Mouse (Mus musculus) Patski (cell line): Measurements from ENCODE around the gene D17Wsu92e. TPM values are rescaled to one million over a fixed set of nuclear protein-coding genes. Genes with fewer than 3 reads are reported as not detected.

Experiments used
- ATAC-seq: fragments of 100-300 bp; one replicate; pipeline ENCODE4 v1.8.0; 2021
- CTCF ChIA-PET: fragments of 350-600 bp; sonication (Branson Sonifier 250); formaldehyde crosslinking; loops from one replicate; lab custom pipeline; 2022; ENCODE audit warnings: inconsistent platforms; lab: Charles Lee
- POLR2A ChIA-PET: fragments of 350-600 bp; sonication (Branson Sonifier 250); formaldehyde crosslinking; loops from one replicate; lab custom pipeline; 2022; ENCODE audit warnings: antibody characterized with exemption, inconsistent platforms; lab: Charles Lee
- DNase-seq: peaks from one replicate; pipeline ENCODE4 v3.0.0-alpha.2; 2011; ENCODE audit warnings: low read depth, low spot score
- H3K27me3 ChIP-seq: fragments of 371-371 bp; one replicate; pipeline ENCODE4 v1.5.1; 2021
- CTCF ChIP-seq: fragments of 100-300 bp; IDR thresholded peaks from one replicate; pipeline ENCODE4 v1.5.1; 2021
- in situ Hi-C: fragments of 300-500 bp; cut with MboI; formaldehyde crosslinking; loops from 3 replicates; pipeline ENCODE4 v1.11.1; 2018; ENCODE audit warnings: low pct_unique_long_range_greater_than_20kb, mixed read lengths
- polyA plus RNA-seq: library from polyadenylated mRNA; unstranded; gene quantifications from one replicate; pipeline ENCODE4 v1.2.3, GENCODE M21; 2021

The D17Wsu92e gene
- polyA plus RNA-seq, 1 experiment from 2014 or later = 105 TPM

GRCm38 (mm10) chr17:27725412-27725811, 95.0 kb downstream of the D17Wsu92e start:
- ATAC-seq = no peak
- ChIA-PET CTCF (interaction anchor here (1.9 kb wide), 1 partner anchor 23 kb away, joined by 6 read pairs; no protein-coding TSS in a partner anchor), POLR2A (interaction anchor here (0.5 kb wide), 1 partner anchor 20 kb away, joined by 3 read pairs; no protein-coding TSS in a partner anchor)
- in situ Hi-C loops = no loop called here
- peaks cover 31% of the 10 kb centered on the region for H3K27me3 ChIP-seq
- DNase-seq = no peak
- TF ChIP-seq CTCF = no peak

- peaks cover 27% of the 10 kb centered on the region for H3K27me3 ChIP-seq
- DNase-seq (no peak), ATAC-seq (no peak)
- no peak for TF ChIP-seq CTCF
- ChIA-PET CTCF (interaction anchor here (1.9 kb wide), 1 partner anchor 22 kb away, joined by 6 read pairs; no protein-coding TSS in a partner anchor), POLR2A (interaction anchor here (0.5 kb wide), 1 partner anchor 20 kb away, joined by 3 read pairs; no protein-coding TSS in a partner anchor)
- in situ Hi-C loops = no loop called here
Observed at GRCm38 (mm10) chr17:27725011-27725410, 95.4 kb downstream of the D17Wsu92e start.

GRCm38 (mm10) chr17:27724327-27724726, 96.1 kb downstream of the D17Wsu92e start:
- in situ Hi-C loops = no loop called here
- POLR2A ChIA-PET = interaction anchor here (0.8 kb wide), 1 partner anchor 16 kb away, joined by 4 read pairs; no protein-coding TSS in a partner anchor
- peaks cover 27% of the 10 kb centered on the region for H3K27me3 ChIP-seq
- TF ChIP-seq CTCF = no peak
- DNase-seq = no peak
- ATAC-seq = no peak
- CTCF ChIA-PET = interaction anchor here (0.6 kb wide), 1 partner anchor 74 kb away, joined by 3 read pairs; no protein-coding TSS in a partner anchor

GRCm38 (mm10) chr17:27721125-27721664, 99.3 kb downstream of the D17Wsu92e start:
- in situ Hi-C loops = no loop called here
- CTCF ChIA-PET = no interaction called here
- TF ChIP-seq CTCF = no peak
- ATAC-seq = no peak
- DNase-seq = no peak
- peaks cover 18% of the 10 kb centered on the region for H3K27me3 ChIP-seq
- POLR2A ChIA-PET = no interaction called here

- ChIA-PET POLR2A (no interaction called here), CTCF (interaction anchor here (0.6 to 1.5 kb wide), 2 partner anchors 19 to 20 kb away, joined by 3 read pairs; no protein-coding TSS in a partner anchor)
- peaks cover 24% of the 10 kb centered on the region for H3K27me3 ChIP-seq
- in situ Hi-C loops = no loop called here
- ATAC-seq (no peak), DNase-seq (no peak)
- no peak for TF ChIP-seq CTCF
Observed at GRCm38 (mm10) chr17:27720326-27720725, 100.1 kb downstream of the D17Wsu92e start.

- in situ Hi-C loops = no loop called here
- ATAC-seq (no peak), DNase-seq (no peak)
- H3K27me3 ChIP-seq = peaks cover 25% of the 10 kb centered on the region
- CTCF ChIA-PET = interaction anchor here (0.6 to 1.5 kb wide), 2 partner anchors 18 to 21 kb away, joined by 3 read pairs; no protein-coding TSS in a partner anchor
- no peak for TF ChIP-seq CTCF
- POLR2A ChIA-PET = no interaction called here
Observed at GRCm38 (mm10) chr17:27719663-27720062, 100.8 kb downstream of the D17Wsu92e start.

- ChIA-PET POLR2A (no interaction called here), CTCF (interaction anchor here (1.2 to 1.3 kb wide), 2 partner anchors 9 to 15 kb away, joined by 3 read pairs; no protein-coding TSS in a partner anchor)
- no peak for ATAC-seq
- DNase-seq = no peak
- peaks cover 34% of the 10 kb centered on the region for H3K27me3 ChIP-seq
- TF ChIP-seq CTCF = no peak
- in situ Hi-C loops = no loop called here
Observed at GRCm38 (mm10) chr17:27718250-27718649, 102.2 kb downstream of the D17Wsu92e start.

- H3K27me3 ChIP-seq = peaks cover 34% of the 10 kb centered on the region
- ATAC-seq (no peak), DNase-seq (no peak)
- in situ Hi-C loops = no loop called here
- CTCF ChIA-PET = no interaction called here
- no peak for TF ChIP-seq CTCF
- POLR2A ChIA-PET = no interaction called here
Observed at GRCm38 (mm10) chr17:27716804-27717203, 103.6 kb downstream of the D17Wsu92e start.

- CTCF ChIA-PET = no interaction called here
- ATAC-seq (no peak), DNase-seq (no peak)
- in situ Hi-C loops = no loop called here
- H3K27me3 ChIP-seq = peaks cover 30% of the 10 kb centered on the region
- no peak for TF ChIP-seq CTCF
- POLR2A ChIA-PET = no interaction called here
Observed at GRCm38 (mm10) chr17:27712832-27713231, 107.6 kb downstream of the D17Wsu92e start.

GRCm38 (mm10) chr17:27709650-27710049, 110.8 kb downstream of the D17Wsu92e start:
- in situ Hi-C loops = no loop called here
- ATAC-seq (no peak), DNase-seq (no peak)
- H3K27me3 ChIP-seq = peaks cover 23% of the 10 kb centered on the region
- POLR2A ChIA-PET = no interaction called here
- CTCF ChIA-PET = no interaction called here
- no peak for TF ChIP-seq CTCF

GRCm38 (mm10) chr17:27707954-27708661, 112.3 kb downstream of the D17Wsu92e start:
- POLR2A ChIA-PET = interaction anchor here (0.9 to 2.0 kb wide), 3 partner anchors 16 to 35 kb away, joined by 3 to 5 read pairs (median 4); no protein-coding TSS in a partner anchor
- CTCF ChIA-PET = no interaction called here
- in situ Hi-C loops = no loop called here
- TF ChIP-seq CTCF = no peak
- ATAC-seq = no peak
- no peak for DNase-seq
- peaks cover 14% of the 10 kb centered on the region for H3K27me3 ChIP-seq
